Mouse (Mus musculus) liver, adult 2 months (tissue): ENCODE measurements at regions not wholly inside any gene's neighbourhood (a gene's known extent, or its start where the extent isn't known, plus 50 kb on each side); places are given as distances from the start of the nearest gene placed in this dataset.

Source experiments
- DNase-seq: peaks from one replicate; pipeline ENCODE4 v3.0.0-alpha.2; 2011; ENCODE audit warnings: low read depth, low spot score; ENCODE audit errors: extremely low read depth
- H3K27ac ChIP-seq: fragments of 200-500 bp; replicated peaks from 2 replicates; pipeline ENCODE4 v1.5.1; 2012; ENCODE audit warnings: low read depth, mild to moderate bottlenecking, control low read depth, inconsistent platforms, low read length; ENCODE audit not compliant: insufficient read depth
- H3K27me3 ChIP-seq: fragments of 200-500 bp; 2 replicates; pipeline ENCODE4 v1.6.1; 2012; ENCODE audit warnings: mild to moderate bottlenecking, moderate library complexity, low read length, inconsistent platforms; ENCODE audit not compliant: control insufficient read depth, insufficient read depth
- H3K36me3 ChIP-seq: fragments of 200-500 bp; 2 replicates; pipeline ENCODE4 v1.6.1; 2012; ENCODE audit warnings: low read length, inconsistent platforms; ENCODE audit not compliant: control insufficient read depth, insufficient read depth
- H3K4me1 ChIP-seq: fragments of 200-500 bp; 2 replicates; pipeline ENCODE4 v1.6.1; 2011; ENCODE audit warnings: low read length; ENCODE audit not compliant: control insufficient read depth, insufficient read depth
- H3K4me3 ChIP-seq: fragments of 200-500 bp; 2 replicates; pipeline ENCODE4 v1.5.1; 2011; ENCODE audit warnings: low read depth, mild to moderate bottlenecking, control low read depth, low read length, moderate library complexity; ENCODE audit not compliant: insufficient read depth
- H3K79me2 ChIP-seq: fragments of 200-500 bp; 2 replicates; pipeline ENCODE4 v1.6.1; 2012; ENCODE audit warnings: inconsistent platforms, mild to moderate bottlenecking, low read length, moderate library complexity; ENCODE audit not compliant: control insufficient read depth, insufficient read depth
- H3K9ac ChIP-seq: fragments of 200-500 bp; 2 replicates; pipeline ENCODE4 v1.6.1; 2012; ENCODE audit warnings: low read depth, mild to moderate bottlenecking, control low read depth, inconsistent platforms, low read length
- CTCF ChIP-seq: fragments of 200-500 bp; IDR thresholded peaks from 2 replicates; pipeline ENCODE4 v1.5.1; 2011; ENCODE audit warnings: low read depth, low read length, control low read depth
- POLR2A ChIP-seq: fragments of 200-500 bp; IDR thresholded peaks from 2 replicates; pipeline ENCODE4 v1.6.1; 2011; ENCODE audit warnings: low read length, control low read depth; ENCODE audit not compliant: insufficient read depth; ENCODE audit errors: extremely low read depth
- WGBS: fragments of 180-500 bp; shearing (Covaris S2); methylation state at CpG from one replicate; pipeline ENCODE4 v1.1.7; 2018; 5-methylcytosine and 5-hydroxymethylcytosine counted together

DNA sequence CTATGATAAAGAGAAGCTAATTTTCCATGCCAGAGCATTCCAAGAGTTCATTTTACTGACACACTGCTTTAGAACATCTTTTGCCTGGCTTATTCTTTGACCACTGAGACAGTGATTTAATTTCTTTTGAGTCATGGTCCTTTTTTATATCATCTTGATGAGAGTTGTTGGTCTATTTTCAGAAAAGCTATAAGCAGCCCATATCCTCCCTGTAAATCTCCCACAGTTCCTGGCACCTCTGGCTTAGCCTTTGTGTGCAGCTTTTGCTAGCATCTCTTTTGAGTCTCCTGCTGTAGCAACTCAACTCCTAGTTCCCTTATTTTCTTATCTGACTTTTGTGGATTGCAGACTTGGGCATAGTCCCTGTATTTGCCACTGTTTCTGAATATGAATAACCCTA is 207.5 kb upstream of the 4931417E11Rik start:
- no peak for TF ChIP-seq POLR2A
- no peak for TF ChIP-seq CTCF
- no peak overlapping the region for H3K4me3 ChIP-seq
- DNase-seq, result no peak
- H3K4me1 ChIP-seq, result no peaks in the 10 kb centered on the region
- H3K9ac ChIP-seq, result no peak overlapping the region
- H3K36me3 ChIP-seq, result no peaks in the 10 kb centered on the region
- H3K79me2 ChIP-seq, result no peaks in the 10 kb centered on the region
- no peak overlapping the region for H3K27ac ChIP-seq
- no peaks in the 10 kb centered on the region for H3K27me3 ChIP-seq

- H3K4me1 ChIP-seq, result no peaks in the 10 kb centered on the region
- no peaks in the 10 kb centered on the region for H3K36me3 ChIP-seq
- no peak for TF ChIP-seq CTCF
- no peak for TF ChIP-seq POLR2A
- no peak overlapping the region for H3K4me3 ChIP-seq
- no peaks in the 10 kb centered on the region for H3K27me3 ChIP-seq
- DNase-seq, result no peak
- H3K79me2 ChIP-seq, result no peaks in the 10 kb centered on the region
- WGBS, result 22% methylated on average over 1 of the region's 1 CpGs
- no peak overlapping the region for H3K27ac ChIP-seq
- H3K9ac ChIP-seq, result no peak overlapping the region
Observed at GRCm38 (mm10) chr6:73669401-73669800, 199.9 kb upstream of the 4931417E11Rik start.

DNA sequence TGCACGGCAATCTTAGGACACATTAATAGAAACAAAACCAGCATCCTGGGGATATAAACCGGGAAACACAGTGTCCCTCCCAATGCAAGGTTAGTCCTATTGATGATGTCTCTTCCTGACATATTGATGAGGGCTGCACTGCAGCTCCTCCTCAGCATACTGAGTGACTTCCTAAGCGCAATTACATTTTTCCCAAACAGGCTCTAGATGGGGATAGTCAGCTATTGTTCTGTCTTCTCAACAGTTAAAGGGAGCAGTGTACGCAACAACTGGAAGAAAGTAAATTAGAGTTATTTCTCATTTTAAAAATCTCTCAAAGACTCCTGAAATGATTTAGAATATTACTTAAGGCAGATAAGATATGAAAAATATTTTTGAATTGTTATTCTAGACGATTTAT is 189.5 kb upstream of the 4931417E11Rik start:
- Histone ChIP-seq H3K27me3 (no peaks in the 10 kb centered on the region), H3K4me1 (no peaks in the 10 kb centered on the region), H3K79me2 (no peaks in the 10 kb centered on the region), H3K9ac (no peak overlapping the region), H3K4me3 (no peak overlapping the region), H3K27ac (no peak overlapping the region), H3K36me3 (no peaks in the 10 kb centered on the region)
- no peak for TF ChIP-seq POLR2A
- no peak for TF ChIP-seq CTCF
- no peak for DNase-seq
- 75% methylated on average over 5 of the region's 5 CpGs for WGBS

- no peaks in the 10 kb centered on the region for H3K36me3 ChIP-seq
- DNase-seq, result no peak
- H3K79me2 ChIP-seq, result no peaks in the 10 kb centered on the region
- H3K27me3 ChIP-seq, result no peaks in the 10 kb centered on the region
- TF ChIP-seq POLR2A (no peak), CTCF (no peak)
- H3K4me1 ChIP-seq, result no peaks in the 10 kb centered on the region
- no peak overlapping the region for H3K27ac ChIP-seq
- 60% methylated on average over 2 of the region's 2 CpGs for WGBS
- no peak overlapping the region for H3K4me3 ChIP-seq
- no peak overlapping the region for H3K9ac ChIP-seq
Observed at GRCm38 (mm10) chr6:73645378-73645777, 175.9 kb upstream of the 4931417E11Rik start.

DNA sequence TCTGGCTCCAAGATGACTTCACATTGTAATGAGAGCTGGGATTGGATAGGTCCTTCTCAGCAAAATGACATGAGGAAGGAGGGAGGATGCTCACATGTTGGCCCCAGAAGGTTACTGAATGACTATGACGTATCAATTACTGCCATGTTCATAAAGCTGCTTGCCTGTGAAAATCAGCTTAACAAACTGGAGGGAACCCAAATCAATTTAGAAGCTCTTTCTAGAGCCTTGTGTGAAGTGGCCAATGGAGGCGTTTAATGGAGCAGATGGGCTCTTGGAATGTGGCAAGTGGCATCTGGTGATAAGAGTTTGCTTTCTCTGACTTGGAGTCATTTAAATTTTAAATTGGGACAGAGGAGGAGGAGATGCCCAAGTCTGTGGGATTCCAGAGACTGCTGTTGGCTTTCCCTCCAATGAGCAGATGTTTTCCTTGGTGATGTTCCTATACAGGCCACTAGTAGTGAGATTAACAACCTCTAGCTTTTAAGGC is 175.4 kb upstream of the 4931417E11Rik start:
- H3K79me2 ChIP-seq, result no peaks in the 10 kb centered on the region
- TF ChIP-seq POLR2A (no peak), CTCF (no peak)
- H3K4me3 ChIP-seq, result no peak overlapping the region
- no peak overlapping the region for H3K27ac ChIP-seq
- no peaks in the 10 kb centered on the region for H3K36me3 ChIP-seq
- 68% methylated on average over 2 of the region's 2 CpGs for WGBS
- no peaks in the 10 kb centered on the region for H3K27me3 ChIP-seq
- no peak overlapping the region for H3K9ac ChIP-seq
- H3K4me1 ChIP-seq, result no peaks in the 10 kb centered on the region
- no peak for DNase-seq

DNA sequence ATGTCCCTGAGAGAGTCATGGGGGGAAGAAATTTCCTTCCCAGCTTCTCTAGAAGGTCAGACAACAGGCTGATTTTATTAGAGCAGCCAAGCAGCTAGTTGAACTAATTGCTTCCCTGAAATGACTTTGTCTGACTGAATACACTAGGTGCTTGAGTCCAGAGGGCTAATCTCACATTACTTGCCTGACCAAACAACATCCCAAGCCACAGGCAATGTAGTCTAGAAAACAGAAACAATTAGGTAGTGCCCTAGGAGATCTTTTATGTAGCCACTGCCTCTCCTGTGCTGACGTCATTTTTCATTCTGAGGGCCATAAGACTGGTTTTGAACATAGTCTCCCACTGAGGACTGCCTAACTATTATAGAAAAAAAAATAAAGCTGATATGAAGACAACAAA is 159.1 kb upstream of the 4931417E11Rik start:
- no peak for DNase-seq
- Histone ChIP-seq H3K36me3 (no peaks in the 10 kb centered on the region), H3K79me2 (no peaks in the 10 kb centered on the region), H3K4me3 (no peak overlapping the region), H3K9ac (no peak overlapping the region), H3K27ac (no peak overlapping the region), H3K4me1 (no peaks in the 10 kb centered on the region), H3K27me3 (no peaks in the 10 kb centered on the region)
- no peak for TF ChIP-seq POLR2A
- no peak for TF ChIP-seq CTCF
- 66% methylated on average over 1 of the region's 1 CpGs for WGBS
